Mouse (Mus musculus) heart, adult 2 months (tissue): ENCODE results near the gene Entpd5.

Experiments
- CTCF ChIP-seq: fragments of 200-600 bp; IDR thresholded peaks from 2 replicates; pipeline ENCODE4 v1.8.1; 2022; ENCODE audit warnings: antibody characterized with exemption, mild to moderate bottlenecking, moderate library complexity
- EP300 ChIP-seq: fragments of 200-500 bp; IDR thresholded peaks from 2 replicates; pipeline ENCODE4 v1.6.1; 2011; ENCODE audit warnings: low read depth, low read length, control low read depth; ENCODE audit not compliant: insufficient read depth

- no peak for TF ChIP-seq EP300
- TF ChIP-seq CTCF: no peak
Observed at GRCm38 (mm10) chr12:84388097-84388496, 20.7 kb downstream of the Entpd5 start.
